Mouse (Mus musculus): ENCODE measurements at regions not wholly inside any gene's neighbourhood (a gene's known extent, or its start where the extent isn't known, plus 50 kb on each side); places are given as distances from the start of the nearest gene placed in this dataset.

DNA sequence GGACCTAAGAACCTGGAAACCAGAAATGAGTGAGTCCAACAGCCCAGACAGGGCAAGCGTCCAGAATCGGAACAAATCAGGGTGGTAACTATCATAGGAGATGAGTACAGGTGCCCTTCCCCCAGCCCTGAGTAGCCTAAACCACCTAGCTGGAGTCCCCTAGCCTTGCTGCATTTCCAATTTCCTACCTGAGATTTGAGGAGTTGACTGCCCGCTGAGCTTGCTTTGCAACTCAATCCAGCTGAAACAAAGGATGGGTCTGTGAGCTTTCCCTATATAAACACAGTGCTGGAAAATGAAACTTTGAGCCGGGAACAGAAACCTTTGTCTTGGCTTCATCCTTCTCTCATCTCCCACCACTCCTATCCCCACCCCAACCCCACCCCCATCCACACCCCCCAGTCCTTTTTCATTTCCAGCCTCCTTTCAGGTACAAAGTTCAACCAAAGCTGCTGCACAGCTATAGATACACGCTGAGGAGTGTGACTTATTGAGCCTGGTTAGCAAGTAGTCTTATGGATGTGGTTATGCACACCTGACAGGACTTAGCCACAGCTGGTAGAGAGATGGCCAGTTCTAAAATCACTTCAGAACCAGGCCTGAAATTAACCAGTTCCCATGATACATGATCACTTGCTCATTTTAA lies 61.0 kb upstream of the Ccn6 start:
- no peak for TF ChIP-seq CTCF (IDR thresholded peaks at IDR 0.05; ENCODE audit: low read depth)
- TF ChIP-seq EP300 (optimal IDR thresholded peaks at IDR 0.05): no peak
